Mouse (Mus musculus): ENCODE data around the gene Foxo3. TPM values are rescaled to one million over a fixed set of nuclear protein-coding genes. Genes with fewer than 3 reads are reported as not detected.
A peak's percentile ranks its signal among the peaks of the same experiment; 100 is the strongest.

Foxo3 gene
- total RNA-seq, 2 experiments from 2014 or later: 37.6 to 38.6 TPM

DNA sequence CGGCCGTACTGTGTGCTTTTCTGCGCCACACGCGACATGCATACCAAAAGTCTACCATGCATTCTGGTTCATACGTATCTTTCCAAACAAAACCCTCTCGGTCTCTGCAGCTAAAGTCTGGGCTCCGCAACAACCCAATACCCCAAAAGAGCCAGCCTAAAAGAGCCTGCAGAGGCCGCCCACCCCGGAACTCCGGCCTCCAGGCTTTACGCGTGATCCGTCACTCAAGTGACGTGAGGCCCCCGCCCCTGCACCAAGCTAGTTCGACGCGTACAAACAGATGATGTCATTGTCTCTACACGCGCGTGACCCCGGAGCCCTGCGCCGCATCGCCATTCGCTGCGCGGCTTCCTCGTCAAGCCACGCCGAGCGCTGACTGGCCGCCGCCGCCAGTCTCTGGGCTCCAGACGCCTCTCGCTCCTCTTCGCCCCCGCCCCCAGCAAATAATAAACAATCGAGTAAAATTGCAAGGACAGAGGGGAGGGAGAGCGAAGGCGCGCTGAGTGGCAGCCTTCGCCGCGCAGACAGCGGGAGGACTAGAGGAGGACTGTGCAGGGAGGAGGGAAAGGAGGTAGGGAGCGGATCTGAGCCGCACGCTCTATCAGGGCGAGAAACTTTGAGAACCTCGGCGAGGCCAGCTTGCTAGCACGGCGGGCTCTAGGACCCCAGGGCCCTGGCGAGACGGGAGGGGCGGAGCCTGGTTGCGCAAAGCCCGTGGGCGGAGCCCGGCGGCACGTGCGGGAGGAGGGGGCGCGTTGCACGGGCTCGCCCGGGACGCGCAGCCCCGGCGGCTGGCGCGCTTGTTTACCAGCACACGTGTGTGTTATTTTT lies 1.1 kb upstream of the Foxo3 start:
- ATAC-seq (replicated peaks; ENCODE audit: low FRiP score, low TSS enrichment, poor library complexity, severe bottlenecking): peak; percentile 82

DNA sequence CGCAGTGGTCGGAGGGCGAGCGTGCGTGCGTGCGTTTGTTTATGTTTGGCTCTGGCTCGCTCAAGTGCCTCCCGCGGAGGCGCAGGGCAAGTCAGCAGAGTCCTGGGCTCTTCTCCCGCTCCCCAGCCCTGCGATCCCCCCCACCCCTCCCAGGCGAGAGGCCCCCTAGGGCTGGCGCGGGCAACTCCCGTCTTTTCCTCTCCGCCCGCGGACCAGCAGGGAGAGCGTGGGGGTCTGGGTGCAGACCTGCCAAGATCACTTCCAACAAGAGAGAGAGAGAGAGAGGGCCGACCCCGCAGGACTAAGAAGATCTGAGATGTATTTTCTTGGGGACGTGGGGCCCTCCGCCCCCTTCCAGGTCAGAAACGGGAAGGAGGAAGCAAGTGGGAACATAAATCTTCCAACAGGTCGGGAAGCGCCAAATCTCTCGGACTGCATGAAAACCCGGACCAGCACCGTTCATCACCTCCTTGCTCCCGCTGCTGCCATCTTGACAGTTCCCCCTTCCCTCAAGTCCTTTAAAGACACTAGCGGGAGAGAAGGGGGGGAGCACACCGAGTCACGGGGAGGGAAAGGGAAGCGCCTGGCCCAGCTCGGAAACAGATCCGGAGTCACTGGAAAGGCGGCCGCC lies 569 bp downstream of the Foxo3 start:
- ATAC-seq (replicated peaks; ENCODE audit: low FRiP score, low TSS enrichment, poor library complexity, severe bottlenecking): no peak

DNA sequence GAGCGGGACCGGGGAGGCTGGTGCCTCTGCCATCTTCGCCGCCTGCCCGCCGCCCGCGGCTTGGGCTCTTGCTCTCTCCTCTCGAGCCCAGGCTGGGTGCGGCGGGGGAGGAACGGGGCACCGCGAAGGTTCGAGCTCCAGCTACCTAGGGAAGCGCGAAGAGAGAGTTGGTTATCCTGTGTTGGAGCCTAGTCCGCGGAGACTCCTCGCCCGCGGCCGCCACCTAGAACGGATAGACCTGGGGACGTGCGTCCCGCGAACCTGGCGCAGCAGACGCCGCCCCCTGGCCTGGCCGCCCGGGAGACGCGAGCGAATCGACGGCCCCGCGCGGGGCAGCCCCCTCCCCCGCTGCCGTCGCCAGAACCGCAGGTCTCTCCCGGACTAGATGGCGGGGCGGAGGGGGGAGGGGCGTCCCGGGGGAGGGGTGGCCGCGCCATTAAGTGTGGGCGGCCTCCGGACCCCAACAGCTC lies 1.1 kb downstream of the Foxo3 start:
- ATAC-seq (replicated peaks; ENCODE audit: low FRiP score, low TSS enrichment, poor library complexity, severe bottlenecking): no peak

DNA sequence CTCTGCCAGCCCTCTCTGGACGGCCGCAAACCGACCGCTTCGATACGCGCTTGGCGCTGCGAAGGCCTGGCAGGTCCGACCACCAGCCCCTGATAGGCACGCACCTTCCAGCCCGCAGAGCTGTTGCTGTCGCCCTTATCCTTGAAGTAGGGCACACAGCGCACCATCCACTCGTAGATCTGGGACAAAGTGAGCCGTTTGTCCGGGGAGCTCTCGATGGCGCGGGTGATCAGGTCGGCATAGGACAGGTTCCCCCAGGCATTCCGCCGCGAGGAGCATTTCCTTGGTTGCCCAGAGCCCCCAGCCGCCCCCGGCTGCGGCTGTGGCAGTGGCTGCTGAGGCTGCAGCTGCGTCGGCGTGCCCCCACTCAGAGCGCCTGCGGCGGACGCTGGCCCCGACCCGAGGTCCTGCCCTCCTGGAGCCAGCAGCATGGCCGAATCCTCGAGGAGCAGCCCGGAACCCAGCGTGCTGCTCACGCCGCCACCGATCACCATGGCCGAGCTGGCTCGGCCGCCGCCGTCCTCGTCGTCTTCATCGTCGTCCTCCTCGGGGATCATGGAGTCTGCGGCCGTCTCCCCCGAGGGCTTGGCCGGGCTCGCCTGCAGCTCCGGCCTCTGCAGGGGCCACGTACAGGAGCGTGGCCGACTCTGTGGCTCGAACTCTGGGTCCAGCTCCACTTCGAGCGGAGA lies 1.7 kb downstream of the Foxo3 start:
- ATAC-seq (replicated peaks; ENCODE audit: low FRiP score, low TSS enrichment, poor library complexity, severe bottlenecking): no peak

DNA sequence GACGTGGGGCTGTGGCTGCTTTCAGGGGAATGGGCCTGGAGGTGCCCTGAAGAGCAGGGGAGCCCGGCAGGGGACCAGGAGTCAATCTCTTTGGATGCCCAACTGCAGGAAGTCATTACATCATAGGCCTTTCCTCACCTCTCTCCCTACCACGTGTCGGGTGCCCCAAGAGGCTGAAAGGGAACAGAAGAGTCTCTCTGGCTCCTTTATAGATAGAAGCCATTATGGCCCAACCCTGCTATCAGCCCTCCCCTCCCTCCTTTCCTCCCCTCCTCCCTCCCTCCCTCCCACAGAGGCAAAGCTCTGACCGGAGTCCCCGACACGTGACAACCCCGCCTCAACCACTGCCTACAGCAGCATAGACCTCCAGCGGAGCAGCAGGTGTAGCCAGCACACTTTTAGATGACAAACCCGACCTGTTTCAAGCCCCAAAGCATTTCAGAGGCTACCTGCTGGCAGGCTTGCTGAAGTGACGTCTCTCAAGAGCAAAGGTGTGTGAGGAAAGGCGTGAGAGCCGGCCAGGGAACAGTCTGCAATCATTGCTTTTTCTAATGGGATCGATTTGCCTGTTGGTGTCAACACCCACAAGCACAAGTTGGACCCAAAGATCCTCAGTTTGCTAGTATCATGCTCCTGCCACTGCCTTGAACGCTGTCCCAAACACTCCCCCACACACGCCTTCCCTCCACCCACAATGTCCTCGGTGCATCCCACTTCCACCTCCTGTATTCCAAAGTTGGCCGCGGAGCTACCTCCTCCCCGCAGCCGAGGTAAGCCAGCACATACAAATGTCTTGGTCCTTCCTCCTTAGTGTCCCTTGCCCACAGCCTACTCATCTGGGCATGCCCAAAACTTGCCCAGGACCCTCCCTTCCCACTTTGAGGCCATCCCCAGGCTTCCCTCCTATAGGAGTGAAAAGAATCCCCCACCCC lies 2.5 kb downstream of the Foxo3 start:
- peak; percentile 16 for ATAC-seq (replicated peaks; ENCODE audit: low FRiP score, low TSS enrichment, poor library complexity, severe bottlenecking)

DNA sequence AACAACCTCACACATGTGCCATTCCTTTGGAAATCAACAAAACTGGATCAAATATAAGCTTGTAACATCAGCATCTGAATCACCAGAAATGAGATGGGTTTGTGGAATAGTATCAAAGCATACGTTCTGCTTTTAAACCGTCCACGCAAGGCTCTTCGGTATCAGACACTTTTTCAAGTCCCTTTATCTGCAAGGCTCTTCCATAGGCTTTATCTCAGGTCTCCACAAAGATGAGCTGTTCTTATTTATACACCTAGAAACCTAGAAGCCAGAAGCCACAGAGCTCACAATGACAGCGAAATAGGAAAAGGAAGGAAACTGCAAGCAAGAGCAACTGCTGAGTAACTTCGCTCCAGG lies 3.2 kb downstream of the Foxo3 start:
- no peak for ATAC-seq (replicated peaks; ENCODE audit: low FRiP score, low TSS enrichment, poor library complexity, severe bottlenecking)

DNA sequence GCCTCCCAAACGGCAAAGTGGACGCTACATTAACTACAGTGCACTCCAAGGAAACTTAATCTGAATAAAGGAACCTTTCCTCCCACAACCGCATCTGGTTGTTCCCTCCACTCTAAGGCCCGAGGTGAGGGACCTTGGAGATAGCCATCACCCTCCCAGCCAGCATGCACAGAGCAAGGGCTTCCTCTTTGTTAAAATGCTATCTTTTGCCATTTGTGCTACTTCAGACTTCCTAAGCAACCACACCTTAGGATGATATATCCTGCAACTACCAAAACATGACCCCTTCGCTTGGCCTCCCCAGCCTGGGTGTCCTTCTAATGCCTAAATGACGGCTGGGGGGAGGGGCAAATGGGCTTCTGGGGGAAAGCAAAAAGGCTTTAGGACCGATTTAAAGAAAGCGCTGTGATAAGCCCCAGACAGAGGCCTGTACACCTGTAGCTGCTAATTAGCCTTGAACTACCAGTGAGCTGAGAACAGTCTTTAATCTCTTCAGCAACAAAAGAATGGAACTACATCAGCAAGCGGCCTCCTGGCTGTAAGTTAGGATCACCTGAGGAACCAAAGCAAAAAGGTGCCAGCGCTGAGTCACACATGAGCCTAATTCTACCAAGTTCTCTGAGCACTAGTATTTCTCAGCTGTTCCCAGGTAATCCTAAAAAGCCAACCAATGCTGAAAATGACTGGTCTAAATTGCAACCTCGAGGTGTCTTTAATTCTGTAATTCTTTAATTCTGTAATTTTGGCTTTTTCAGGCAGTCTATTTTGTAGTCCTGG lies 4.9 kb downstream of the Foxo3 start:
- ATAC-seq (replicated peaks; ENCODE audit: low FRiP score, low TSS enrichment, poor library complexity, severe bottlenecking): no peak

DNA sequence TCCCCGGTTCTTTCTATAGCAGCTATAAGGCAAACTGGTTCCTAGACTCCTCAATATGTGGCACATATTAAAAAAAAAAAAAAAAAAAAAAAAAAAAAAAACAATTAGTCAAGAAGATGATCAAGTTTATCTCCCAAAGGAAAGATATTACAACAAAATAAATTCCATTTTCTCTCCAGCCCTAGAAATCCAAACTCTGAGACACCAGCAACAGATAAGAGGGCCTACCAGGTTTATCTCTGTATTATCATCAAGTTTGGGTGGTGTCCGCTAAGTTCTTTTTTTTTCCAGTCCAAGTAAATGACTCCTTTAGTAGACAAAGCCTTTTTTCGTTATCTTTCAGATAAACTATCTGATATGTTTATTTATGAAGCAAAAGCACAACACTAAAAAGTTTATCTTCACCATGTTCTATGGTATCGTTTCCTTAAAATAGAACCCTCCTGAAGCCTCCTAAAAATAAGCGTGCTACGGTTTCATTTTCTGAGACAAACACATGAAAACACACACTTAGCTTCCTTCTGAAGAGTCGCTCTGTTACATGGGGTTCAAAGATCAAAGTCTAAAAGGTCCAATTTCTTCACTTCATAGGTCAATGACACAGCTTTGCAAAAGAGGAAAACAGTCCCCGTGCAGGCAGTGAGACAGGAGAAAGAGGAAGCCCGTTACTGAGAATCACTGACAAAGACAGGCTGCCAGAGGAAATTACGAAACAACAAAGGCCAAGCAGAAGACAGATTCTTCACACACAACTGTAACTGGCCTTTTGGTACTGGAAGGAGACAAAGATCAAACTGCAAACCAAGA lies 6.1 kb downstream of the Foxo3 start:
- no peak for ATAC-seq (replicated peaks; ENCODE audit: low FRiP score, low TSS enrichment, poor library complexity, severe bottlenecking)

DNA sequence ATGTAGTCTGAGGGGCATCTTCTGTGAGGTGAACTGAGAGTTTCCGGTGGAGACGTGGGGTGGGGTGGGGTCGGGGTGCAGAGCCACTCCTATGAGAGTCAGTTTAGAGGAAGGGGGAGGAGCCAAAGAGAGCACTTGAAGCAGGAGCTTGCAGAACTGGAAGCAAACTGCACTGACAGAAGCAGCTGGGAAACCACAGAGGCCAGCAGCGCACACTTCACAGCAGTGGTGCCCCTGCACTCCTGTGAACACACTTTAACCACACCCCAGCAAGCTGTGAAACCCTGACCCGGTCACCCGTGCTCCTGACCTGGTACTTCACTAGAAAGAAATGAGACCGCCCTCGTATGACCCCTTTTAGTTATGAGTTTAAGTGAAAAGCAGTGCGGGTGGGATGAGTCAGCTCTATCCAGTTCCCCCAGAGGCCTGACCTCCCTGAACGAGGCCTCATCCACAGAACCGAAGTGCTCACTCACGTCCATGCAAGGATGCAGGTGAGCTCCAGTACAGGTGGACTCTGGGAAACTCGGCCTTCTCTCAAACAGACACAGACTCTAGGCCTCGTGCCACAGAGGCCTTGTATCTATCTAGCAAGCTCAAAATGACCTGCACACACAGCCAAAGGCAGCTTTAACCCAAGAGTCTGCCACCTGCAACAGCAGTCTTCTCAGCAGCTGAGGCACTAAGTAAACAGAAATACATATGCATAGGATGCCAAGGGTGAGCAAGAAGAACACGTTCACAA lies 7.1 kb downstream of the Foxo3 start:
- no peak for ATAC-seq (replicated peaks; ENCODE audit: low FRiP score, low TSS enrichment, poor library complexity, severe bottlenecking)

DNA sequence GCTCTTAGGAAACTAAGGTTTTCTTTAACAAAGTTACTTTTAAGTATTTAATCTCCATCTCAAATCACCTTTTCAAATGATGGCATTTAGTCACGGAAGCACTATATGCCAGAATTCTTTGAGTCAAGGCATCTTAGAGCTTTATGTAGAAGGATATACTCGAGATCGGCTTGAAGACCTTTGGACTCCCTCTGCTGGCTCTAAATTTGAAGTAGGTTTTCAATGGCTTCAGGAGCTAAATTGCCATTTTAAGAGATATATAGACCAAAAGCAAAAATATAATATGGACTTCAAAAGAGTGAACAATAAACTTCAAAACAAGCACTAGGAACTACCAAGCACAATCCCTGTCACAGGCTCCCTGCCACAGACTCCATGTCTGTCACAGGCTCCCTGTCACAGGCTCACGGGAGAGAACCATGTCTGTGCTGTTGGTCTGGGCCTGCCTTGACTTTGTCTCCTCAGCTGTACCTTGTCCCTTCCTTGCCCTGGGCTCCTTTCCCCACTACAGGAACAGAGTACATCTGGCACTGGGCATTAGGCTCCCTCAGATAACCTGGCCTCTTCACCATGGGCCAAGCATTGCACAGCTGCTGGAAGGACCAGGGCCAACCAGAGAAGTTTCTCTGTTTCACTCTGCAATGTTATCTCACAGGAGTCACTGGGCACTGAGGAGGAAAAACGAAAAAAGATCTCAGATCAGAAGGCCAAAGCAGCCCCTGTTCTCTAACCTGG lies 8.6 kb downstream of the Foxo3 start:
- ATAC-seq (replicated peaks; ENCODE audit: low FRiP score, low TSS enrichment, poor library complexity, severe bottlenecking): no peak

DNA sequence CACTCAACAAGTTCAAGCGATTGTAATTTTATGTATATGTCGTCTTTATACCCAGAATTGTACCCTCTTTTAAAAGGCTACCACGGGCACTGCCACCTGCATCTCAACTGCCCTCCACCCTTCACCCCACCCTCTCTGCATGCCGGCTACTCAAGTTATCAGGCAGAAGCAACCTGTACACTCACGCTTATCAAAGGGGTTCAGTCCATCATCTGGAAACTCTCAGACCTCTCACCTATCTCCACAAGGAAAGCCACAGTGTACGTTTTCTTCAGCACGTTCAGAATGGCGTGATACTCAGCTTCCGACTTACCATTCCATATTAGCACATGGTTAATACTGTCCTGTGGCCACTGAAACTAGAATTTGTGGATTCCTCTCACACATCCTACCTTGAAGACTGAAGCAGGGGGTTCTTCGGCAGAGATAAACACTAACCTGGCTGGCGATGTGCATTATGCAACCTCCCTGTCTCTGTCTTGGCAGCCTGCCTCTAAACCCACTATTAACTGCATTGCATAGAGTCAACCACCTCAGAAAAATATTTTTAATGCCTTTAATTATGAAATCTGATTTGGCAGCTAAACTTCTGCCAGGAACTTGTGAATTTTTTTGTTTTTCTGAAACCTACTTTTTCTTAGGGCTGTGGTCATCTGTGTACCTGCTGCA lies 11.4 kb downstream of the Foxo3 start:
- peak; percentile 77 for ATAC-seq (replicated peaks; ENCODE audit: low FRiP score, low TSS enrichment, poor library complexity, severe bottlenecking)

DNA sequence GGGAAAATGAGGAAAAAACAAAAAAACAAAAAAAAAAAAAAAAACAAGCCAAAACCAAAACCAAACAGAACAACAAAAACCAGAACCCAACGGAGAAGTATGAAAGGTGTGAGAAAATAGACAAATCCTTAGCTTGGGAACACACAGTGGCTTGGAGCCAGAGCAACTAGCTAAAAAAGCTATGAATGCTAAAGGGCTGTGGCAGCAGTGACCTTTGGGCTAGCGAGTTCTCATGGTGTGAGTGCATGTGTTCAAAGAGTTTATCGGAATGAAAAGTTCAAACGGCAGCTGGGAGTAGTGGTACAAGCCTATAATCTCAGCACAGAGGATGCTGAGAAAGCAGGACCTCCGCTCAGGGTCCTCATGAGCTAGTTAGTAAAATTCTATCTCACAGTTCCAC lies 12.4 kb downstream of the Foxo3 start:
- no peak for ATAC-seq (replicated peaks; ENCODE audit: low FRiP score, low TSS enrichment, poor library complexity, severe bottlenecking)

DNA sequence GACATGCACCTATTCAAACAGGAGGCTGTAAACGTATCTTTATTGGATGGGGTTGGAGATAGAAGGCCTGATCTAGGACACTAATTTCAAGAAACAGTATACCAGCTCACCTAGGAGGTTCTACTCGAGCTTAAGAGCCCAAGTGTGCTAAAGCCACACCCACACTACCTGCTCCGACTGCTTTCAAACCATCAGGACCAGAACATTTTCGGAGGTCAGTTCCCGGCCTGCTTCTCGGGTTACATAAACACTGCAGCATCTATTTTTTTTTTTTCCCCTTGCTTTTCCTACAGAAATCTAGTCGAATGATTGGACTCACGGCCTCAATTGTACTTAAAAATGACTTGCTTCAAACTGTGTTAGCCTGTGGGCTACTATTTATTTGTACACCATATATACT lies 12.9 kb downstream of the Foxo3 start:
- ATAC-seq (replicated peaks; ENCODE audit: low FRiP score, low TSS enrichment, poor library complexity, severe bottlenecking): no peak

DNA sequence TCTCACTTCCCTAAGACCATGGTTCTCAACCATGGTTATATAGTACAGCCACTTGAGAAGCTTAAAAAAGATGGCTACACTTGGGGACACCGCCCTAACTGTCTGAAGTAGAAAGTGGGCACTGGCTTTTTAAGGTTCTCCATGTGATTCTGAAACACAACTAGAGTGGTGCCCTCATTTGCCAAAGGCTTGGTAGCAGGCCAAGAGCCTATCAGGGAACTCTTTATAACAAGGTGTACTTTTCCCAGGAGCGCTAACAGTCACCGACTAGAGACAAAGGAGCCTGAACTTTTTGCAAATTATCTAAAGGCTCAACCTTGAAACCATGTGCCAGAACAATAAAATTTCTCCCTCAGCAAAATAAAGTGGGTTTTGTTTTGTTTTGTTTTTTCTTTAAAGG lies 14.5 kb downstream of the Foxo3 start:
- no peak for ATAC-seq (replicated peaks; ENCODE audit: low FRiP score, low TSS enrichment, poor library complexity, severe bottlenecking)

DNA sequence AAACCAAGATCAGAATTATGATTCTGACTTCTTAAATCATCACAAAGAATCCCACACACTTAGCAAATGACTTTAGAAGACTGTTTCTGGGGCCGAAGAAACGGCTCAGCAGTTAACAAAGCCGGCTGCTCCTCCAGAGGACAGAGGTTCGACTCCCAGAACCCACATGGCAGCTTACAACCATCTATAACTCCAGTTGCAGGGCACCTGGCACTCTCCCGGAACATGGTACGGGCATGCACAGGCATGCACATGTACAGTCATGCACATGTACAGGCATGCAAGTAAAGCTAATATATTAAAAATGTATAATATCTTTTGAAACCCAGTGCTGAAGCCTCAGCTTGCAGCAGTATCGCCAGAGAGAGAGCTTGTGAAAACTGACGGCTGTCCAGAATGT lies 15.5 kb downstream of the Foxo3 start:
- ATAC-seq (replicated peaks; ENCODE audit: low FRiP score, low TSS enrichment, poor library complexity, severe bottlenecking): no peak

DNA sequence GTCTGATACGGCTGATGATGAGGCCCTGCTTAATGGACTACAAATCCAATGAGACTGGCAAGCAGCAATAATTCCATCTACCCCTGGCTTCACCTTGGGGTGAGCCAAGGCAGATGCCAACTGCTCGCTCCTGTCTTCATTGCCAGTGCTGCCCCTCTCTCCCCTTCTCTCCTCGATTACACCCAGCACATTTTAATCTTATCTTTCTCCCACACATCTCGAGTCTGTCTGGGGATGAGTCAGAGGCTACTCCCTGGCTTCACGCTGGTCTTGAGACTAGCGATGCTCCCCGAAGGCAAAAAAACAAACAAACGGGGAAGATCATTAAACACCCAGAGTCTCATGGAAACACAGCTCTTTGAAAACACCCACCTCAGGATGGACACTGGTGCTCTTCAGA lies 16.0 kb downstream of the Foxo3 start:
- peak; percentile 86 for ATAC-seq (replicated peaks; ENCODE audit: low FRiP score, low TSS enrichment, poor library complexity, severe bottlenecking)

Measured in megakaryocyte-erythroid progenitor cell, adult 5-6 weeks (primary cell).